Mouse (Mus musculus) midbrain, embryonic 10.5 days (tissue): Measurements from ENCODE around the gene Dab1. TPM values are rescaled to one million over a fixed set of nuclear protein-coding genes. Genes with fewer than 3 reads are reported as not detected.

Experiments used
- DNase-seq: peaks from one replicate; pipeline ENCODE4 v3.0.0-alpha.2; 2017; ENCODE audit warnings: low spot score
- H3K27ac ChIP-seq: fragments of 300-500 bp; sonication (generic); replicated peaks from 2 replicates; pipeline ENCODE4 v1.5.1; 2016; ENCODE audit warnings: mild to moderate bottlenecking
- H3K27me3 ChIP-seq: fragments of 300-500 bp; sonication (generic); 2 replicates; pipeline ENCODE4 v1.6.1; 2016; ENCODE audit warnings: low read depth, mild to moderate bottlenecking; ENCODE audit not compliant: poor library complexity, severe bottlenecking
- H3K36me3 ChIP-seq: fragments of 300-500 bp; sonication (generic); 2 replicates; pipeline ENCODE4 v1.6.1; 2016; ENCODE audit warnings: mild to moderate bottlenecking, moderate library complexity
- H3K4me1 ChIP-seq: fragments of 300-500 bp; sonication (generic); 2 replicates; pipeline ENCODE4 v1.6.1; 2016
- H3K4me3 ChIP-seq: fragments of 300-500 bp; sonication (generic); 2 replicates; pipeline ENCODE4 v1.5.1; 2016; ENCODE audit warnings: mild to moderate bottlenecking, moderate library complexity
- H3K9me3 ChIP-seq: fragments of 300-500 bp; sonication (generic); replicated peaks from 2 replicates; pipeline ENCODE4 v1.6.1; 2016; ENCODE audit warnings: mild to moderate bottlenecking
- WGBS: fragments of 180-500 bp; shearing (Covaris S2); methylation state at CpG from one replicate; pipeline ENCODE4 v1.1.7; 2016; 5-methylcytosine and 5-hydroxymethylcytosine counted together
- polyA plus RNA-seq: library from polyadenylated mRNA; unstranded; fragments of >200 nt; fragmentation: Nextera tagmentation; extraction: Ambion mirVana; gene quantifications from 2 replicates; pipeline ENCODE4 v1.2.1, GENCODE M21; 2016

The Dab1 gene
- polyA plus RNA-seq, 1 experiment from 2014 or later = 27.0 TPM

GRCm38 (mm10) chr4:104597490-104598465 lies 978.6 kb downstream of the Dab1 start:
- Histone ChIP-seq H3K27ac (no peak overlapping the region), H3K36me3 (no peaks in the 10 kb centered on the region), H3K27me3 (no peaks in the 10 kb centered on the region), H3K9me3 (no peaks in the 10 kb centered on the region), H3K4me3 (no peak overlapping the region), H3K4me1 (peaks cover 19% of the 10 kb centered on the region)
- DNase-seq = no peak
- WGBS = 73% methylated on average over 6 of the region's 6 CpGs

- WGBS = 88% methylated on average over 8 of the region's 8 CpGs
- no peaks in the 10 kb centered on the region for H3K27me3 ChIP-seq
- H3K27ac ChIP-seq = no peak overlapping the region
- H3K4me3 ChIP-seq = no peak overlapping the region
- H3K36me3 ChIP-seq = no peaks in the 10 kb centered on the region
- DNase-seq = no peak
- peaks cover 34% of the 10 kb centered on the region for H3K4me1 ChIP-seq
- H3K9me3 ChIP-seq = no peaks in the 10 kb centered on the region
Observed at GRCm38 (mm10) chr4:104602804-104603203, 983.6 kb downstream of the Dab1 start.

- Histone ChIP-seq H3K27me3 (no peaks in the 10 kb centered on the region), H3K4me1 (peaks cover 24% of the 10 kb centered on the region), H3K27ac (no peak overlapping the region), H3K9me3 (no peaks in the 10 kb centered on the region), H3K4me3 (no peak overlapping the region), H3K36me3 (no peaks in the 10 kb centered on the region)
- WGBS = 91% methylated on average over 2 of the region's 2 CpGs
- no peak for DNase-seq
Observed at GRCm38 (mm10) chr4:104604298-104604697, 985.1 kb downstream of the Dab1 start.

- DNase-seq = peak; percentile 28
- peak overlapping the region; percentile 79 for H3K27ac ChIP-seq
- 30% methylated on average over 8 of the region's 8 CpGs for WGBS
Observed at GRCm38 (mm10) chr4:104606881-104607280, 987.7 kb downstream of the Dab1 start.

GRCm38 (mm10) chr4:104607636-104608035 lies 988.5 kb downstream of the Dab1 start:
- Histone ChIP-seq H3K9me3 (no peaks in the 10 kb centered on the region), H3K4me1 (peaks cover 24% of the 10 kb centered on the region), H3K27me3 (no peaks in the 10 kb centered on the region), H3K36me3 (no peaks in the 10 kb centered on the region), H3K27ac (peak overlapping the region; percentile 79), H3K4me3 (no peak overlapping the region)
- 93% methylated on average over 5 of the region's 5 CpGs for WGBS
- DNase-seq = no peak

More at GRCm38 (mm10) chr4:104606881-104607280, 987.7 kb downstream of the Dab1 start:
- no peaks in the 10 kb centered on the region for H3K9me3 ChIP-seq
- no peaks in the 10 kb centered on the region for H3K36me3 ChIP-seq
- H3K4me3 ChIP-seq = no peak overlapping the region
- no peaks in the 10 kb centered on the region for H3K27me3 ChIP-seq
- H3K4me1 ChIP-seq = peaks cover 24% of the 10 kb centered on the region

GRCm38 (mm10) chr4:104619452-104619851 lies 1000.3 kb downstream of the Dab1 start:
- Histone ChIP-seq H3K27ac (no peak overlapping the region), H3K27me3 (no peaks in the 10 kb centered on the region), H3K36me3 (no peaks in the 10 kb centered on the region), H3K4me3 (no peak overlapping the region), H3K4me1 (peaks cover 4% of the 10 kb centered on the region), H3K9me3 (no peaks in the 10 kb centered on the region)
- no peak for DNase-seq
- WGBS = 93% methylated on average over 5 of the region's 5 CpGs

- Histone ChIP-seq H3K4me1 (no peaks in the 10 kb centered on the region), H3K4me3 (no peak overlapping the region), H3K27me3 (no peaks in the 10 kb centered on the region), H3K36me3 (no peaks in the 10 kb centered on the region), H3K27ac (no peak overlapping the region), H3K9me3 (no peaks in the 10 kb centered on the region)
- WGBS = 91% methylated on average over 8 of the region's 8 CpGs
- no peak for DNase-seq
Observed at GRCm38 (mm10) chr4:104625316-104625715, 1006.2 kb downstream of the Dab1 start.

- Histone ChIP-seq H3K27ac (no peak overlapping the region), H3K27me3 (no peaks in the 10 kb centered on the region)
- WGBS = 89% methylated on average over 7 of the region's 7 CpGs
Observed at GRCm38 (mm10) chr4:104628708-104629107, 1009.5 kb downstream of the Dab1 start.

GRCm38 (mm10) chr4:104637016-104637415 lies 1017.9 kb downstream of the Dab1 start:
- WGBS = 90% methylated on average over 4 of the region's 4 CpGs

More at GRCm38 (mm10) chr4:104628708-104629107, 1009.5 kb downstream of the Dab1 start:
- Histone ChIP-seq H3K9me3 (no peaks in the 10 kb centered on the region), H3K36me3 (no peaks in the 10 kb centered on the region), H3K4me1 (no peaks in the 10 kb centered on the region), H3K4me3 (no peak overlapping the region)
- no peak for DNase-seq

GRCm38 (mm10) chr4:104640617-104641016 lies 1021.5 kb downstream of the Dab1 start:
- DNase-seq = no peak
- H3K27ac ChIP-seq = no peak overlapping the region

More at GRCm38 (mm10) chr4:104637016-104637415, 1017.9 kb downstream of the Dab1 start:
- no peak for DNase-seq
- no peak overlapping the region for H3K27ac ChIP-seq
- H3K36me3 ChIP-seq = no peaks in the 10 kb centered on the region
- H3K4me3 ChIP-seq = no peak overlapping the region
- no peaks in the 10 kb centered on the region for H3K27me3 ChIP-seq
- H3K9me3 ChIP-seq = no peaks in the 10 kb centered on the region
- H3K4me1 ChIP-seq = peaks cover 11% of the 10 kb centered on the region

GRCm38 (mm10) chr4:104642761-104643469 lies 1023.8 kb downstream of the Dab1 start:
- Histone ChIP-seq H3K36me3 (no peaks in the 10 kb centered on the region), H3K9me3 (no peaks in the 10 kb centered on the region), H3K27ac (no peak overlapping the region), H3K4me3 (no peak overlapping the region), H3K27me3 (no peaks in the 10 kb centered on the region), H3K4me1 (peaks cover 13% of the 10 kb centered on the region)
- 92% methylated on average over 8 of the region's 8 CpGs for WGBS
- no peak for DNase-seq

More at GRCm38 (mm10) chr4:104640617-104641016, 1021.5 kb downstream of the Dab1 start:
- 92% methylated on average over 5 of the region's 5 CpGs for WGBS
- no peaks in the 10 kb centered on the region for H3K9me3 ChIP-seq
- no peaks in the 10 kb centered on the region for H3K27me3 ChIP-seq
- no peaks in the 10 kb centered on the region for H3K36me3 ChIP-seq
- no peak overlapping the region for H3K4me3 ChIP-seq
- peaks cover 18% of the 10 kb centered on the region for H3K4me1 ChIP-seq

GRCm38 (mm10) chr4:104643534-104644356 lies 1024.6 kb downstream of the Dab1 start:
- no peaks in the 10 kb centered on the region for H3K9me3 ChIP-seq
- no peak overlapping the region for H3K4me3 ChIP-seq
- no peaks in the 10 kb centered on the region for H3K36me3 ChIP-seq
- H3K27ac ChIP-seq = no peak overlapping the region
- no peak for DNase-seq
- 79% methylated on average over 6 of the region's 6 CpGs for WGBS
- H3K27me3 ChIP-seq = no peaks in the 10 kb centered on the region
- peaks cover 8% of the 10 kb centered on the region for H3K4me1 ChIP-seq
